Mouse (Mus musculus): Measurements from ENCODE around the gene Col5a3. TPM values are rescaled to one million over a fixed set of nuclear protein-coding genes. Genes with fewer than 3 reads are reported as not detected.
A peak's percentile ranks its signal among the peaks of the same experiment; 100 is the strongest.

Col5a3 gene
- total RNA-seq, 2 experiments from 2014 or later, result 1.4 to 1.7 TPM

DNA sequence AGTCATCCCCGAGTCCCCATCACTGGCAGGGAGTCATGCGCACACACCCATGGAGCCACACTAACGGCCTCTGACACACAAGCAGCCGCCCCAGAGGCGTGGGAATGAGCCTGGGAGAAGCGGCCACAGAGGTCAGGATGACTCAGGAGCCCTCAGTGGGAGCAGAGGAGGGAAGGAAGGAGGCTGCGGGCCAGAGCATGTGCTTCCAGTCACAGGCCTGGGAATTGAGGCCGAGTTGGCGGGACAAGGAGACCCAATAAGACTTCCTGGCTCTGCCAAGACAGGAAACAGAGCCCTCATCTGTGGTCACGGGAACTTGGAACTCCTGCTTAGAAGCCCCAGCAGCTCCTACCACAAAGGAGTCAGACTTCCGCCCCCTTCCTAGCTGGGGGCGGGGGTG, 54.1 kb downstream of the Col5a3 start:
- Histone ChIP-seq H3K27ac (no peak overlapping the region), H3K4me3 (no peak overlapping the region)
- intact Hi-C loops (cut with DNase I), result loop anchor here (2.0 kb wide), 1 partner anchor 34 kb away; no protein-coding TSS in a partner anchor
- TF ChIP-seq CTCF (IDR thresholded peaks at IDR 0.05), result no peak
- no peak for DNase-seq (ENCODE audit: extremely low spot score in 1 of 2, low spot score in 2 of 2)

- intact Hi-C loops (cut with DNase I), result loop anchor here (5.0 kb wide), 1 partner anchor 292 kb away; no protein-coding TSS in a partner anchor
- no peak for TF ChIP-seq CTCF (IDR thresholded peaks at IDR 0.05)
- DNase-seq (ENCODE audit: extremely low spot score in 1 of 2, low spot score in 2 of 2), result no peak
- Histone ChIP-seq H3K4me3 (no peak overlapping the region), H3K27ac (no peak overlapping the region)
These were observed 56.0 kb downstream of the Col5a3 start for GRCm38 (mm10) chr9:20758896-20759295.

DNA sequence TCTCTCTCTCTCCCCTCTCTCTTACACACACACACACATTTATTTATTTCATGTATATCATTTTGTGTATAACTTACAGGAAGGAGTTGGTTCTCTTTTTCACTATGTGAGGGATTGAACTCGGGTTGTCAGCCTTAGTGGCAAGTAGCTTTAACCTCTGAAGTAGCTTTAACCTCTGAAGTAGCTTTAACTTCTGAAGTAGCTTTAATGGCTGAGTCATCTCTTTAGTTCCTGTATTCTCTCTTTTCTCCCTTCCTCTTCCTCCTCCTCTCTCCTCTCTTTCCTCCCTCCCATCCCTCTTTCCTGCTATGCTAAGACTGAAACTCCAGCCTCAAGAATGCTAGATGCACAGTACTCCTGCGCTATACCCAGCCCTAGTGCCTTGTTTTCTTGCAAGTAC, 56.6 kb downstream of the Col5a3 start:
- no peak for DNase-seq (ENCODE audit: extremely low spot score in 1 of 2, low spot score in 2 of 2)
- no peak for TF ChIP-seq CTCF (IDR thresholded peaks at IDR 0.05)
- H3K4me3 ChIP-seq, result no peak overlapping the region
- intact Hi-C loops (cut with DNase I), result loop anchor here (5.0 kb wide), 1 partner anchor 291 kb away; no protein-coding TSS in a partner anchor
- no peak overlapping the region for H3K27ac ChIP-seq

DNA sequence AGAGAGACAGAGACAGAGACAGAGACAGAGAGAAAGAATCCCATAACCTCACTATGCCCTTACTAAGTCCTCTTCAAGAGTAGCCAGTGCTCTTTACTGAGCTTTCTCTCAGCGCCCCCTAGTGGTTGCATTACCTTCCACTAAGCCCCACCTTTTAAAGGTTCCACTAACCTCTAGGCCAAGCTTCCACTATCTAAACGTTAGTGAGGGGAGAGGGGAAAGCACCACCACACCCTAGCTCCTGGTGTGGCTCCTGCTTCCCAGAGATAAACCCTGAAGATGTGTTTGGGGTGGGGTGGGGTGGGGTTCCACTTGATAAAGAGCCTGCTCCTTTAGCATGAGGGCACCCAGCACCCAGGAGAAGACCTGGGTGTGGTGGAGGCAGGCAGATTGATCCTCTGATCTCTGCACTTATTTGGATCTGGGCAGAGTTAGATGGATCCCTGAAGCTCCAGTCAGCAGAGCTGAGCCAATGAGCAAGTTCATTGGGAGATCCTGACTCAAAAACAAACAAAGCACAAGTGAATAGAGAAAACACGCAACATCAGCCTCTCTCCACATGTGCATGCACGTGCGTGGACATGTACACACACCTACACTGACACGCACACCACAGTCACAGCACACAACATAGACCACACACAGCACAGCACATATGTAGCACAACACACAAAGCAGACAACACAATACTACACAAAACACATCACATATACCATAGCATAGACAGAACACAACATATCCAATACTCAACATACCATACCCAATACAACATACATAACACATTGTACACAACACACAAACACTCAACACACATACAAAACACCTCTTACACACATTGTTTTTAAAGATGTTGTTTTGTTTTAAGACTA, 57.5 kb downstream of the Col5a3 start:
- no peak overlapping the region for H3K27ac ChIP-seq
- peak; percentile 71 for TF ChIP-seq CTCF (IDR thresholded peaks at IDR 0.05)
- DNase-seq (ENCODE audit: extremely low spot score in 1 of 2, low spot score in 2 of 2), result peak in 1 of 2 experiments; percentile 46
- no peak overlapping the region for H3K4me3 ChIP-seq
- intact Hi-C loops (cut with DNase I), result loop anchor here (5.0 kb wide), 1 partner anchor 290 kb away; no protein-coding TSS in a partner anchor

GRCm38 (mm10) chr9:20756081-20756700, 58.7 kb downstream of the Col5a3 start:
- intact Hi-C loops (cut with DNase I), result loop anchor here (5.0 kb wide), 1 partner anchor 289 kb away; no protein-coding TSS in a partner anchor
- DNase-seq (ENCODE audit: extremely low spot score in 1 of 2, low spot score in 2 of 2), result no peak
- Histone ChIP-seq H3K4me3 (no peak overlapping the region), H3K27ac (no peak overlapping the region)
- TF ChIP-seq CTCF (IDR thresholded peaks at IDR 0.05), result no peak

- TF ChIP-seq CTCF (IDR thresholded peaks at IDR 0.05), result no peak
- intact Hi-C loops (cut with DNase I), result no loop called here
- Histone ChIP-seq H3K4me3 (no peak overlapping the region), H3K27ac (no peak overlapping the region)
- DNase-seq (ENCODE audit: extremely low spot score in 1 of 2, low spot score in 2 of 2), result no peak
These were observed 60.5 kb downstream of the Col5a3 start for GRCm38 (mm10) chr9:20754335-20754734.

DNA sequence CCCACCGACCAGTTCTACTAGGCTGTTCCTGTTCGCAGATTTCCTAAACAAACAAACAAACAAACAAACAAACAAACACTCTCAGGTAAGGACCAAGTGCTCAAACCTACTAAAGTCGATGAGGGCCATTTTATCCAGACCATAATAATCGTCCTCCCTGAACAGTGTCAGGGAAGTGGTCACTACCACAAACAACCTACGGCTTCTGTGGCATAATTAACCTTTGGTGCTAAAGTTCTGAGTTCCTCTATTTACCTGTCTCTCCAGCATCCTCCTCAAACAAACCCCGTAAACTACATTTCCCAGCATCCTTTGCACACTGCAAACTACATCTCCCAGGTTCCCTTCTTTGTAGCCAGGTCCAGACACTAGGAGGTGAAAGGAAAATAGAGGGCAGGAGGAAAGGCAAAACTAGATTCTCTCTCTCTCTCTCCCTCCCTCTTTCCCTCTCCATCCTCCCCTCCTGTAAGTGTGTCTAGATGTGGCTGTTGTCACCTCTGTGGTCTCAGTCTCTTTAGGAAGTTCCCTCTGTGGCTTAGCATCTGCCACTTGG, 63.3 kb downstream of the Col5a3 start:
- no peak; the same call in 1 of the 2 replicates for TF ChIP-seq CTCF (IDR thresholded peaks at IDR 0.05)
- no peak overlapping the region for H3K4me3 ChIP-seq
- intact Hi-C loops (cut with DNase I), result no loop called here
- H3K27ac ChIP-seq, result no peak overlapping the region
- no peak for DNase-seq (ENCODE audit: extremely low spot score in 1 of 2, low spot score in 2 of 2)

- Histone ChIP-seq H3K4me3 (no peak overlapping the region), H3K27ac (no peak overlapping the region)
- no peak for DNase-seq (ENCODE audit: extremely low spot score in 1 of 2, low spot score in 2 of 2)
- intact Hi-C loops (cut with DNase I), result no loop called here
- TF ChIP-seq CTCF (IDR thresholded peaks at IDR 0.05), result no peak
These were observed 65.7 kb downstream of the Col5a3 start for GRCm38 (mm10) chr9:20749213-20749612.

- DNase-seq (ENCODE audit: extremely low spot score in 1 of 2, low spot score in 2 of 2), result no peak
- Histone ChIP-seq H3K27ac (no peak overlapping the region), H3K4me3 (no peak overlapping the region)
- no peak for TF ChIP-seq CTCF (IDR thresholded peaks at IDR 0.05)
- intact Hi-C loops (cut with DNase I), result no loop called here
These were observed 66.3 kb downstream of the Col5a3 start for GRCm38 (mm10) chr9:20748540-20748939.

GRCm38 (mm10) chr9:20747682-20748081, 67.2 kb downstream of the Col5a3 start:
- no peak for DNase-seq (ENCODE audit: extremely low spot score in 1 of 2, low spot score in 2 of 2)
- no peak overlapping the region for H3K4me3 ChIP-seq
- TF ChIP-seq CTCF (IDR thresholded peaks at IDR 0.05), result no peak
- no peak overlapping the region for H3K27ac ChIP-seq
- intact Hi-C loops (cut with DNase I), result no loop called here

- DNase-seq (ENCODE audit: extremely low spot score in 1 of 2, low spot score in 2 of 2), result no peak
- intact Hi-C loops (cut with DNase I), result no loop called here
- peak within 1 kb of the TSS; percentile 50 for H3K27ac ChIP-seq
- peak within 1 kb of the TSS; percentile 54 for H3K4me3 ChIP-seq
- TF ChIP-seq CTCF (IDR thresholded peaks at IDR 0.05), result no peak
These were observed 68.7 kb downstream of the Col5a3 start, which contains the start of gene Olfm2 for GRCm38 (mm10) chr9:20746017-20746660. Olfm2 (minus strand) TSS chr9:20746349.

Measured in left cerebral cortex, adult 2 months (tissue).